Mouse (Mus musculus) C2C12 (cell line): ENCODE data around the gene Kbtbd8. TPM values are rescaled to one million over a fixed set of nuclear protein-coding genes. Genes with fewer than 3 reads are reported as not detected.

Experiments used
- H3K27me3 ChIP-seq: one replicate; pipeline ENCODE4 v1.6.1; 2011; ENCODE audit not compliant: control insufficient read depth, insufficient read depth, insufficient read length
- H3K36me3 ChIP-seq: one replicate; pipeline ENCODE4 v1.6.1; 2011; ENCODE audit not compliant: control insufficient read depth, insufficient read depth
- H3K4me3 ChIP-seq: one replicate; pipeline ENCODE4 v1.5.1; 2011; ENCODE audit warnings: mild to moderate bottlenecking, control low read depth; ENCODE audit not compliant: poor library complexity, insufficient read depth, severe bottlenecking
- H3K79me2 ChIP-seq: one replicate; pipeline ENCODE4 v1.6.1; 2011; ENCODE audit not compliant: control insufficient read depth, insufficient read depth
- H3K79me3 ChIP-seq: one replicate; pipeline ENCODE4 v1.6.1; 2011; ENCODE audit warnings: low read depth, control low read depth
- H3ac ChIP-seq: one replicate; pipeline ENCODE3; 2011; ENCODE audit warnings: low read depth; ENCODE audit not compliant: control insufficient read depth, insufficient read length
- CEBPB ChIP-seq: IDR thresholded peaks from one replicate; pipeline ENCODE4 v1.6.1; 2011; ENCODE audit warnings: low read depth, mild to moderate bottlenecking, control low read depth, moderate library complexity
- CTCF ChIP-seq: IDR thresholded peaks from one replicate; pipeline ENCODE4 v1.5.1; 2011; ENCODE audit not compliant: control insufficient read depth, insufficient read depth, insufficient read length
- FOSL1 ChIP-seq: IDR thresholded peaks from one replicate; pipeline ENCODE4 v1.8.0; 2011; ENCODE audit warnings: mild to moderate bottlenecking, low read length; ENCODE audit not compliant: poor library complexity, insufficient read depth, severe bottlenecking
- MAX ChIP-seq: IDR thresholded peaks from one replicate; pipeline ENCODE4 v1.6.1; 2011; ENCODE audit warnings: mild to moderate bottlenecking, control low read depth
- MYOD1 ChIP-seq: IDR thresholded peaks from one replicate; pipeline ENCODE4 v1.6.1; 2011; ENCODE audit warnings: low read depth; ENCODE audit not compliant: control insufficient read depth, insufficient read length
- MYOG ChIP-seq: IDR thresholded peaks from one replicate; pipeline ENCODE4 v1.6.1; 2011; ENCODE audit not compliant: control insufficient read depth, insufficient read length; ENCODE audit errors: extremely low read depth
- USF1 ChIP-seq: IDR thresholded peaks from one replicate; pipeline ENCODE4 v1.6.1; 2011; ENCODE audit warnings: low read depth, mild to moderate bottlenecking, control low read depth, moderate library complexity
- polyA plus RNA-seq: library from polyadenylated mRNA; unstranded; fragments of >200 nt; fragmentation: generic; extraction: Trizol; gene quantifications from one replicate; pipeline ENCODE4 v1.2.1, GENCODE M21; 2012; ENCODE audit warnings: missing spikeins

Gene Kbtbd8
- polyA plus RNA-seq, 1 experiment = 0.51 TPM

GRCm38 (mm10) chr6:95163965-95164364 is 46.9 kb downstream of the Kbtbd8 start:
- H3K4me3 ChIP-seq = no peak overlapping the region
- H3K79me2 ChIP-seq = no peaks in the 10 kb centered on the region
- H3K79me3 ChIP-seq = no peaks in the 10 kb centered on the region
- H3ac ChIP-seq = no peak overlapping the region
- H3K36me3 ChIP-seq = no peaks in the 10 kb centered on the region
- TF ChIP-seq USF1 (no peak), FOSL1 (no peak), MYOD1 (no peak), CTCF (no peak), MAX (no peak), CEBPB (no peak), MYOG (no peak)
- H3K27me3 ChIP-seq = no peaks in the 10 kb centered on the region

GRCm38 (mm10) chr6:95165630-95166029 is 48.6 kb downstream of the Kbtbd8 start:
- H3K79me3 ChIP-seq = no peaks in the 10 kb centered on the region
- no peaks in the 10 kb centered on the region for H3K79me2 ChIP-seq
- H3K4me3 ChIP-seq = no peak overlapping the region
- H3ac ChIP-seq = no peak overlapping the region
- no peaks in the 10 kb centered on the region for H3K36me3 ChIP-seq
- TF ChIP-seq FOSL1 = no peak
- H3K27me3 ChIP-seq = no peaks in the 10 kb centered on the region

GRCm38 (mm10) chr6:95167668-95168227 is 50.7 kb downstream of the Kbtbd8 start:
- H3K36me3 ChIP-seq = no peaks in the 10 kb centered on the region
- TF ChIP-seq MYOD1 = no peak
- no peak for TF ChIP-seq CEBPB
- TF ChIP-seq USF1 = no peak
- TF ChIP-seq CTCF = no peak
- no peak for TF ChIP-seq FOSL1
- no peak for TF ChIP-seq MAX
- TF ChIP-seq MYOG = no peak
- no peak overlapping the region for H3K4me3 ChIP-seq
- H3K27me3 ChIP-seq = no peaks in the 10 kb centered on the region
- H3ac ChIP-seq = no peak overlapping the region
- no peaks in the 10 kb centered on the region for H3K79me2 ChIP-seq
- no peaks in the 10 kb centered on the region for H3K79me3 ChIP-seq

- Histone ChIP-seq H3K4me3 (no peak overlapping the region), H3K27me3 (no peaks in the 10 kb centered on the region), H3K79me2 (no peaks in the 10 kb centered on the region), H3K36me3 (no peaks in the 10 kb centered on the region), H3ac (no peak overlapping the region), H3K79me3 (no peaks in the 10 kb centered on the region)
- no peak for TF ChIP-seq MYOG
- no peak for TF ChIP-seq MYOD1
- TF ChIP-seq USF1 = no peak
- TF ChIP-seq CTCF = no peak
- no peak for TF ChIP-seq FOSL1
- no peak for TF ChIP-seq CEBPB
- no peak for TF ChIP-seq MAX
Observed at GRCm38 (mm10) chr6:95169411-95169810, 52.4 kb downstream of the Kbtbd8 start.

- Histone ChIP-seq H3K79me3 (no peaks in the 10 kb centered on the region), H3K36me3 (no peaks in the 10 kb centered on the region), H3K79me2 (no peaks in the 10 kb centered on the region), H3K27me3 (no peaks in the 10 kb centered on the region), H3K4me3 (no peak overlapping the region), H3ac (no peak overlapping the region)
- TF ChIP-seq USF1 (no peak), CTCF (no peak), CEBPB (no peak), MAX (no peak), MYOD1 (no peak), MYOG (no peak), FOSL1 (no peak)
Observed at GRCm38 (mm10) chr6:95174311-95175143, 57.5 kb downstream of the Kbtbd8 start.

Other genes with a start within 250 kb of the Kbtbd8 start
- gene Gm10234, start 204.9 kb downstream of the Kbtbd8 start, polyA plus RNA-seq = not detected